In genomic region chr2:91645811-91646210, GRCm38 (mm10) we compare ENCODE assay signal across 19 mouse cellular contexts. TPM values are rescaled to one million over a fixed set of nuclear protein-coding genes. Genes with fewer than 3 reads are reported as not detected.
DNase-seq lines count a peak whose midpoint lies in the region.
"Had no signal": no experiment of that assay in that cellular context is flagged by ENCODE, and none has a peak within 500 bp of the region (broad histone marks: within the 10 kb centered on the region; RNA-seq: fewer than 3 reads in every experiment).

No protein-coding gene starts in this region.

- DNase-seq in 416B (ENCODE audit: low read depth): peak; percentile 64
- DNase-seq in T-cell, adult 2 months (ENCODE audit: low spot score): peak; percentile 69
- peak; percentile 75 for DNase-seq in naive thymus-derived CD4-positive, alpha-beta T cell, adult 2 months (ENCODE audit: low read depth)
- DNase-seq in thymus, postnatal 25 days: peak; percentile 79
- no peak for DNase-seq in layer of hippocampus, postnatal 36 days
- no peak for DNase-seq in kidney, postnatal 36 days
- no peak for DNase-seq in kidney, postnatal 14 days
- DNase-seq: adrenal gland, postnatal 14 days; cerebellum, postnatal 10 days; forebrain, postnatal 0 days; gastrocnemius, postnatal 25 days; kidney, adult 8-10 months; kidney, postnatal 10 days; liver, postnatal 0 days; lung, postnatal 14 days; midbrain, embryonic 14.5 days; retina, postnatal 1 day; right cerebral cortex, postnatal 25 days had no signal

RNA-seq across cellular contexts. Expression of gene Zfp408, which starts 3.8 kb away (rescaled TPM):
- 10 to 100 TPM; 10.8 to 10.9 TPM for total RNA-seq in layer of hippocampus, postnatal 36 days (2021)

RNA-seq across cellular contexts. Expression of gene Arhgap1, which starts 3.8 kb away (rescaled TPM):
- total RNA-seq in layer of hippocampus, postnatal 36 days (2021): 10 to 100 TPM; 55.7 to 65.1 TPM

RNA-seq across cellular contexts. Expression of gene F2, which starts 9.6 kb away (rescaled TPM):
- under 1 TPM in 1 of 2 experiments, not detected in 1; 0.18 TPM for total RNA-seq in layer of hippocampus, postnatal 36 days (2021)
- total RNA-seq: forebrain, postnatal 0 days; layer of hippocampus, postnatal 25 days had no signal

Comparison
In these comparisons a context has a peak if more than half of its experiments do, and no peak if none do; other contexts are left out.
1. DNase-seq: peak in 416B (single experiment), T-cell, adult 2 months (single experiment), naive thymus-derived CD4-positive, alpha-beta T cell, adult 2 months (single experiment) and thymus, postnatal 25 days (single experiment); none in layer of hippocampus, postnatal 36 days (0 of 2), kidney, postnatal 36 days (0 of 2) and kidney, postnatal 14 days (single experiment).